Mouse (Mus musculus): Measurements from ENCODE around the gene Vcam1.

GRCm38 (mm10) chr3:116092547-116092946 lies 36.9 kb downstream of the Vcam1 start:
- TF ChIP-seq POLR2A (IDR thresholded peaks at IDR 0.05; ENCODE audit: insufficient read length, low read depth) (no peak), USF1 (IDR thresholded peaks at IDR 0.05; ENCODE audit: low read depth) (no peak), MAX (IDR thresholded peaks at IDR 0.05; ENCODE audit: low read depth) (no peak), TCF12 (IDR thresholded peaks at IDR 0.05; ENCODE audit: insufficient read depth, poor library complexity, severe bottlenecking) (no peak), MYOG (IDR thresholded peaks at IDR 0.05; ENCODE audit: control insufficient read depth in 1 of 3, insufficient read depth in 1 of 3, insufficient read length in 2 of 3, low read depth in 2 of 3) (no peak), CEBPB (IDR thresholded peaks at IDR 0.05; ENCODE audit: insufficient read depth, poor library complexity, severe bottlenecking) (no peak)

All from myocyte (in vitro differentiated cells).